Mouse (Mus musculus): Measurements from ENCODE around the gene Qtrt1. TPM values are rescaled to one million over a fixed set of nuclear protein-coding genes. Genes with fewer than 3 reads are reported as not detected.
A peak's percentile ranks its signal among the peaks of the same experiment; 100 is the strongest.

Qtrt1 gene
- total RNA-seq, 2 experiments from 2014 or later: 21.1 to 25.8 TPM

DNA sequence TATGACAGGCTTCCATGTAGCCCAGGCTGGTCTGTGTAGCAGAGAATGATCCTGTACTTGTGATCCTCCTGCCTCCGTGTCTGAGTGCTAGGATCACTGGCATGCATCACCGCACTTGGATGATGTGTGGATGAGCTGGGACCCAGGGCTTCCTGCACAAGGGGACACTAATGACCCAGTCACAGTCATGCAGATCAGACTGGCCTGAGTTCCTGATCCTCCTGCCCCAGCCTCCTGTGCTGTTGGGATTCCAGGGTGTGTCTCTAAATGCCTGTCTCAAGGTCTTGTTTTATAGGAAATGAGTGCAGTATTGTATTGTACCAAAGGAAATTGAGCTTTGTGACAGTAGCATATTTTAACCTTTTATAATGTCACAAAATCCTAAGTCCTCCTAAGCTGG lies 6.2 kb downstream of the Qtrt1 start:
- no peak for DNase-seq (ENCODE audit: low spot score in 2 of 2)

DNA sequence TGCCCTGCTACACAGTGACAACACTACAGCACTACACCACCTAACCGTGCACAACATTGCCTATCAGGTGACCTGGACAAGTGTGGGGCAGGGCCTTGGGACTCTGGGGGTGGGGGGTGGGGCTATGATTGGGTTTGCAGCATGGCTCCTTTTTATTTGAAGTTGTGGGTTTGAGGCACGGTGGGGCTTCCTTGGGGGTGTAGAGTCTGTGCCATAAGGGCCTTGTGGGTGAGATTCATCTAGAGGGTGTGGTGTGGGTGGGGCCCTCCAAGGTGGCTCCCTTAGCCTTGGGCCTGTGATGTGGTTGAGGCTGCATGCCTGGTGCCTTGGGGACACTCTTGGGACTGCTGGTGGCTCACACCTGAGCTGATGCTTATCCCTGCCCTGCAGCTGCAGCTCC lies 8.0 kb downstream of the Qtrt1 start:
- no peak for DNase-seq (ENCODE audit: low spot score in 2 of 2)

DNA sequence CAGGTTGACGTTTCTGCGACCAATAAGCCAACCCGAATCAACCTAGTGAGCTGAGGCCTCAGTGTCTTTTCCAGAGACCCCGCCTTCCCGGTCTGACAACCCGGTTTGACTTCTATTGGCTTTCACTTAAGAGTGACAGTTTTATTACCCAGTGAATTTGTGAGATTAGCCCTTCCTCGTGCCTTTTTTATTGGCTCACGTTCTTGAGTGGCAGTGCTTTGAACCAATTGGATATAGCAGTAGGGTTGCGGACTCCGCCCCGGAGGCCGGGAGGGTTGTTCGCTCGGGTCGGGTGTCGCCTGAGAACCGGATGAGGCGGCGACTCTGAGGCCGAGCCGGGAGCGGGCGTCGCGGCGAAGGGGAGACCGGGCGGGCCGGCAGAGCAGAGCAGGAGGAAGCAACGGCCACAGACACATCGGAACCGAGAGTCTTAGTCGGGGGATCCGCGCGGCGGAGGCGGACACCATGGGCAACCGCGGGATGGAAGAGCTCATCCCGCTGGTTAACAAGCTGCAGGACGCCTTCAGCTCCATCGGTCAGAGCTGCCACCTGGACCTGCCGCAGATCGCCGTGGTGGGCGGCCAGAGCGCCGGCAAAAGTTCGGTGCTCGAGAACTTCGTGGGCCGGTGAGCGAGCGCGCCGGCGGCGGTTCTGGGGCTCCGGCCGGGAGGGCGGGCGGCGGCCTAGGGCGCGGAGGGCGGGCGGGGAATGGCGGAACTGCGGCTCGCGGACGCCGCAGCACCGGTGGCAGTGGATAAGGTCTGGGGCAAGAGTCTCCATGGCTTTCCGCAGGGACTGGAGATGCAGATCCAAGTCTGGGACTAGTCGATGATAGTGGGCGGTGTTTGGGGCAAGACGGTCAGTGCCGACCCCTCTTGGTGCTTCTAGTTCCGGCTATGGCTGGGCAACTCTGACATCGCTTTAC lies 13.3 kb downstream of the Qtrt1 start, which contains the start of gene Dnm2:
TSS of gene Dnm2 (plus strand) at position 278 of the 925 bp plus-strand sequence.
- peak; percentile 97 to 99 for DNase-seq (ENCODE audit: low spot score in 2 of 2)

DNA sequence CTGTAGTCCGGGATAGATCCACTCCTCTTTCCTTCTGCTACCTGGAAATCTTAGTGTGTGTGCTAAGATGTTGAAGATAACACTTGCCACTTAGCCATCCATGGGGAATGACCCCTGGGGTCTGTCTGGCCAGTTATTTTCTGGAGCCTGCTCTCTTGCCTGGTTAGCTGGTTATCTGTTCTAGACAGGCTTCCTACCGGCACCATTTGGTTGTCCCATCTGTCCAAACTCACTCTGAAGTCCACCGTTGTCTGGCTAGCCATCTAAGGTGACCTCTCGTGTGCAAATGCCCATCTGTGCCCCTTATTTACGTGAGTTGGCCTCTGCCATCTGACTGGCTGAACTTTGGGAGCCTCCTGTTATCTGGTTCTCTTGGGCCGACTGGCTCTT lies 13.9 kb downstream of the Qtrt1 start:
- DNase-seq (ENCODE audit: low spot score in 2 of 2): no peak

- DNase-seq (ENCODE audit: low spot score in 2 of 2): no peak
Measured at GRCm38 (mm10) chr9:21426013-21426412, 14.4 kb downstream of the Qtrt1 start.

- DNase-seq (ENCODE audit: low spot score in 2 of 2): no peak
Measured at GRCm38 (mm10) chr9:21426525-21426924, 14.9 kb downstream of the Qtrt1 start.

GRCm38 (mm10) chr9:21427773-21428172 lies 16.1 kb downstream of the Qtrt1 start:
- no peak for DNase-seq (ENCODE audit: low spot score in 2 of 2)

DNA sequence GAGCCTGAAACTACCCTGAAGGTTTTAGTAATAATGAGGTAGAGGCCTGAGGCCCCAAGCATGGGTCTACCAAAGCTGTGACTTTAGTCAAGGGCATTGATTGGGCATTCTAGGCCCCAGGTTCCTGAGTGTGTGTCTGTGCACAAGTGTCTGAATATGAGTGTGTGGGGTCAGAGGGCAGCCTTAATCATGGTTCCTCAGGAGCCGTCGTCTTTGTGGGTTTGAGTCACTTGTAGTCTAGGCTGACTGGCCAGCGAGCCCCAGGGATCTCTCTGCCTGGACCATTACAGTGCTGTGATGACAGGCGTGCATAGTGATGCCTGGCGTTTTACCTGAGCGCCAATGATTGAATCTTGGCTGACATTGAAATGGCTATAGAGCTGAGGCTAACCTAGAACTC lies 16.5 kb downstream of the Qtrt1 start:
- DNase-seq (ENCODE audit: low spot score in 2 of 2): no peak

GRCm38 (mm10) chr9:21430724-21431123 lies 19.1 kb downstream of the Qtrt1 start:
- no peak for DNase-seq (ENCODE audit: low spot score in 2 of 2)

GRCm38 (mm10) chr9:21432066-21432465 lies 20.4 kb downstream of the Qtrt1 start:
- no peak for DNase-seq (ENCODE audit: low spot score in 2 of 2)

DNA sequence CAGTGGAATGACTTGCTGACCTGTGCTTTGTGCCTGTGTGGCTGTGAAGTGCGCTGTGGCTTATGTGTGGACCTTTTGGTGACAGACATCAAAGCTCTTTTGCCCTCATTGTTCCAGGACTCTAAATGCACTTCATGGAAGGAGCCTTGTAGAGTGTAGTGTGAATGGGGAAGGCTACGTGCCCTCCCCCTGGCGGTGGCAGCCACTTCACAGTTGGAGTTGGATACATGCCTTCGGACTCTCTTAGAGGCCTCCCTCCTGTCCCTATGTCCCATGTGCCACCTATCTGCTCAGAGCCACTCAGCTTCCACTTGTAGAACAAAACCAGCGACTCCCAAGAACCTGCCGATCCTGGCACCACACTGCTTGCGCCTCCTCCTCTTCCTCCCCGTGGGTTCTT lies 22.1 kb downstream of the Qtrt1 start:
- DNase-seq (ENCODE audit: low spot score in 2 of 2): no peak

DNA sequence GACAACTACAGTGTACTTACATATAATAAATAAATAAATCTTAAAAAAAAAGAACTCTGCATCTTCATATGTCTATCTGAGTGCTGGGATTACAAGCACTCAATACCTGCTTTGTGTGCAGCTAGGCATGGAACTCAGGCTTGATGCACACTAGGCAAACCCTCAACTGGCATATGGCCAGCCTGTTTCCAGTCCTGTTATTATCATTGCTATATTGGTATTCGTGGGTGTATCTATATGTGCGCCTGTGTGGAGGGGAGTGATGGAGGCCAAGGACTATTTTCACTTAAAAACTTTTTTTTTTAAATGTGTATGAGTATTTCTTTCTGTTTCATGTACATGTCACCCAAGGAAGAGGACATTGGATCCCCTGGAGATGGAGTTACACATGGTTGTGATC lies 22.8 kb downstream of the Qtrt1 start:
- no peak for DNase-seq (ENCODE audit: low spot score in 2 of 2)

DNA sequence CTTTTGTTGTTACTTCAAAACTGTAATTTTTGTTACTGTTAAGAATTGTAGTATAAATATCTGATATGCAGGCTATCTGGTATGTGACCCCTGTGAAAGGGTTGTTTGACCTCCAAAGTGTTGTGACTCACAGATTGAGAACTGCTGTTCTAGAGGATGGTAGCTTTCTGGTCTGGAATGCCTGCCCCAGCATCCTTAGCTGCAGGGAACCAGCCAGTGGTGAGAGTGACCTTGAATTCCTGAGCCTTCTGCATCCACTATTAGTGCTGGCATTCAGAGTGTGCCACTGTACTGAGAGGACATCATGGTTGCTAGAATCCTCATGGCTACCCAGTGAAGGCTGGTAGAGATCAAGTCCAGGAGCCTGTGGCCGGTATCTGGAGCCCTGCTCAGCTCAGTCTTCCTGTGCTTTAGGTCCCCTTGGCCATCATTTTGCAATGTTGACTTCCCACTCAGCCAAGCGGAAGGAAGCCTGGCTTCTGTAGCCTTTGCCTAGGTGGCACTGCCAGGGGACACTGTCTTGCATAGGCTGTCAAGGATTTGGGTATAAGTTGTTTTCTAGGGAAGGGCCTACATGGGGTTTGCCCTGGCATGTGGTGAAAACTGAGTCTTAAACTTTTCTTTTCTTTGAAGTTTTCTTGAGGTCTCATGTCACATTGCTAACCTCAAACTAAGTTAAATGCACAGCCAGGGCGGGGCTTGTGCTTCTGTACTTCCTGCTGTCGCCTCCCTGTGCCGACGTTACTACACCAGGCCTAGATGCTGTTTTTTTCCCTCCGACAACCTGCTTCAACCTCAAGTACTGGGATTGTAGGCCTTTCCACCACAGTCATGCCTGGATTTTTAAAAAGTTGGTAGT lies 24.4 kb downstream of the Qtrt1 start:
- DNase-seq (ENCODE audit: low spot score in 2 of 2): no peak

DNA sequence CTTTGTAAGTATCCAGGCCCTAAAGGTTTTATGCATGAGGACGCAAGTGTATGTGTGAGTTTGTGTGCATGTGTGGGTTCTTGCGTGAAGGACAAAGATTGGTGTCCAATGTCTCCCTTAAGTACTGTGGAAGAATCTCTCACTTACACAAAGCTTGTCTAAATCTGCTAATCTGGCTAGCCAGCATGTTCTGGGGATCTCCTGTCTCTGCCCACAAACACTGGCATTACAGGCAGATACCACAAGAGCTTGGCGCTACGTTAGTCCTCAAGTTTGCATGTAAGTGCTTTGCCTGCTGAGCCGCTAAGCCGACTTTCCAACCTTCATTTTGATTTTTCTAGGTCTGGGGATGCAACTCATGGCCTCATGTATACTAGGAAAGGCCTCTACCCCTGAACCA lies 25.9 kb downstream of the Qtrt1 start:
- DNase-seq (ENCODE audit: low spot score in 2 of 2): no peak

DNA sequence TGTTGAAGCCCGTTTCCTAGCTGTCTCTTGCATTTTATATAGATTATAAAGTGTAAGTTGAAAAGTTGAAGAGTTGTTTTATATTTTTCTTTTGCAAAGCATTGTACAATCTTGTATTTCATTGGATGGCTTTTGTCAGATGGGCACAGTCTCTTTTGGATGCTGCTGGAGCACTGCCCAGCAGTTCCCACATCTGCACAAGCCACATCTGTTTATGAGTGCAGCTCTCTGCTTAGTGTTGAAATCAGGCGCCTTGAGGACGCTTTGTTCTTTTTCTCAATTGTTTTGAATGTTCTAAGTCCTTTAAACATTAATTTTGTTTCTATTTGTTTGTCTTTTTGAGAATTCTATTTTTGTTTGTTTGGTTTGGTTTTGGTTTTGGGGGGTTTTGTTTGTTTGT lies 26.6 kb downstream of the Qtrt1 start:
- no peak for DNase-seq (ENCODE audit: low spot score in 2 of 2)

DNA sequence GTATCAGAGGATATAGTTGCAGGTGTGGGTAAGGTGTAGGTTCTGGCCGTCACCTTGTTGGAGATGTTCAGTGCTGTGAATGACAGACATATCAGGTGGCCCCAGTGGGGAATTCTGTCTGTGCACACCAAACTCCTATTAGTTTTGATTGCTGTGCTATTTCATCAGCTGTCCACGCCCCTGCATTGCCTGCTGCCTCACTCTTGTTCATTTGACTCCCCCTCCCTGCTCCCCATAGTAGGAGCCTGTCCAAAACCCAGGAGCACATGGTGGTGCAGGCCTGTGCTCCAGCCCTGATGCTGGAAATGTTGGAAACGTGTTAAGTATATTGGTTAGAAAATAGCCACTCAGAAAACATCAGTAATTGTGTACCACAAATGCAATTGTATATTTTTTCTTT lies 27.8 kb downstream of the Qtrt1 start:
- no peak for DNase-seq (ENCODE audit: low spot score in 2 of 2)

GRCm38 (mm10) chr9:21439914-21440313 lies 28.3 kb downstream of the Qtrt1 start:
- no peak for DNase-seq (ENCODE audit: low spot score in 2 of 2)

DNA sequence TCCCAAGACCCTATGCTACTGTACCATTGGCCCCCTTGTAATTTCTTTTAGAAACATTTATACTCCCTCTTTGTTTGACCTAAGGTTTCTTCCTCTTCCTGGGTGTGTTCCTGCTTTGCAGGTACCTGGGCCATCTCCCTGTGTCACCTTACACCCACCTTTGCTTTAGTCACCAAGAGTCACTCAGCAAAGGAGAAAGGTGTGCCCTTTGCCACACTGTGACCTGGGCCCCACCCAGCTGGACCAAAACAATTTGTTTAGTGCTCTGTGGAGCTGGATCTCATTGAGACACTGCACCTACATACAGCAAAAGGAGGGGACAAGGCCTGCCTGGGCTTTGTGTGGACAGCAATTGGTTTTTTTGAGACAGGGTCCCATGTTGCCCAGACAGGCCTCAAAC lies 28.8 kb downstream of the Qtrt1 start:
- no peak for DNase-seq (ENCODE audit: low spot score in 2 of 2)

- no peak for DNase-seq (ENCODE audit: low spot score in 2 of 2)
Measured at GRCm38 (mm10) chr9:21443853-21444252, 32.2 kb downstream of the Qtrt1 start.

DNA sequence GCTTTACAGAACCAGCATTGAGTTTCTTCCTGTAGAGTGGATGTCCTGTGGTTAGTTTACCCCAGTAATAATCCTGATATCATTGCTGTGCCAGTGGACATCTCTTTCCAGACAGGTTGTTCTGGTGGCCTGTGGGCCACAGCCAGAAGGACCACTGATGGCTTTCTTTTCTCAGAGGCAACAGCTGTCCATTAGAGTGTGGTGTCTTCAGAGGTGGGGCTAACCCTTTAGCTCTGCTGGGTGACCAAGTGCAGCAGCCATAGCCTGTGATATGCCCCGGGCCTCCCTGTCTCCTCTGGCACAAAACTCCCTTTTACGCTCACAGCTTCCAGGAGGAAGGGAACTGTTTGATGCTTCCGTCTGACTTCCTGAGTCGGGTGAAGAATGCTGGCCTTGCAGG lies 32.9 kb downstream of the Qtrt1 start:
- no peak for DNase-seq (ENCODE audit: low spot score in 2 of 2)

- DNase-seq (ENCODE audit: low spot score in 2 of 2): no peak
Measured at GRCm38 (mm10) chr9:21445081-21445744, 33.6 kb downstream of the Qtrt1 start.

- no peak for DNase-seq (ENCODE audit: low spot score in 2 of 2)
Measured at GRCm38 (mm10) chr9:21447778-21448177, 36.1 kb downstream of the Qtrt1 start.

Data from left cerebral cortex, adult 18-20 months (tissue).